Mouse (Mus musculus) retina, adult 2 months (tissue): ENCODE measurements at regions not wholly inside any gene's neighbourhood (a gene's known extent, or its start where the extent isn't known, plus 50 kb on each side); places are given as distances from the start of the nearest gene placed in this dataset.

Experiments
- DNase-seq: peaks from one replicate; pipeline ENCODE4 v3.0.0-alpha.2; 2012; ENCODE audit warnings: low read depth, low spot score

GRCm38 (mm10) chr9:116285691-116286431 lies 110.7 kb upstream of the Tgfbr2 start:
- DNase-seq, result no peak

- no peak for DNase-seq
These were observed 108.8 kb upstream of the Tgfbr2 start for GRCm38 (mm10) chr9:116283790-116284526.

- DNase-seq, result no peak
These were observed 106.5 kb upstream of the Tgfbr2 start for GRCm38 (mm10) chr9:116281654-116282053.

- DNase-seq, result no peak
These were observed 105.0 kb upstream of the Tgfbr2 start for GRCm38 (mm10) chr9:116280146-116280545.

- no peak for DNase-seq
These were observed 103.7 kb upstream of the Tgfbr2 start for GRCm38 (mm10) chr9:116278862-116279261.

- no peak for DNase-seq
These were observed 102.6 kb upstream of the Tgfbr2 start for GRCm38 (mm10) chr9:116277736-116278135.

- DNase-seq, result no peak
These were observed 101.0 kb upstream of the Tgfbr2 start for GRCm38 (mm10) chr9:116276141-116276540.

- no peak for DNase-seq
These were observed 97.3 kb upstream of the Tgfbr2 start for GRCm38 (mm10) chr9:116272446-116272845.

GRCm38 (mm10) chr9:116270417-116270828 lies 95.3 kb upstream of the Tgfbr2 start:
- no peak for DNase-seq

- DNase-seq, result no peak
These were observed 92.3 kb upstream of the Tgfbr2 start for GRCm38 (mm10) chr9:116267411-116267810.

GRCm38 (mm10) chr9:116263833-116264232 lies 88.7 kb upstream of the Tgfbr2 start:
- no peak for DNase-seq

- DNase-seq, result no peak
These were observed 84.4 kb upstream of the Tgfbr2 start for GRCm38 (mm10) chr9:116259569-116259968.

- DNase-seq, result no peak
These were observed 78.4 kb upstream of the Tgfbr2 start for GRCm38 (mm10) chr9:116253546-116253945.

- DNase-seq, result no peak
These were observed 77.6 kb upstream of the Tgfbr2 start for GRCm38 (mm10) chr9:116252788-116253187.

- no peak for DNase-seq
These were observed 74.6 kb upstream of the Tgfbr2 start for GRCm38 (mm10) chr9:116249791-116250190.

GRCm38 (mm10) chr9:116245136-116245535 lies 70.0 kb upstream of the Tgfbr2 start:
- no peak for DNase-seq

GRCm38 (mm10) chr9:116244619-116244899 lies 69.4 kb upstream of the Tgfbr2 start:
- DNase-seq, result no peak

GRCm38 (mm10) chr9:116243775-116244618 lies 68.8 kb upstream of the Tgfbr2 start:
- no peak for DNase-seq

- no peak for DNase-seq
These were observed 66.9 kb upstream of the Tgfbr2 start for GRCm38 (mm10) chr9:116241933-116242526.

- no peak for DNase-seq
These were observed 66.1 kb upstream of the Tgfbr2 start for GRCm38 (mm10) chr9:116241290-116241689.

GRCm38 (mm10) chr9:116236836-116237235 lies 61.7 kb upstream of the Tgfbr2 start:
- DNase-seq, result no peak

- DNase-seq, result no peak
These were observed 59.0 kb upstream of the Tgfbr2 start for GRCm38 (mm10) chr9:116234170-116234569.
